ENCODE assay signal across 8 mouse cellular contexts in the genomic region with DNA sequence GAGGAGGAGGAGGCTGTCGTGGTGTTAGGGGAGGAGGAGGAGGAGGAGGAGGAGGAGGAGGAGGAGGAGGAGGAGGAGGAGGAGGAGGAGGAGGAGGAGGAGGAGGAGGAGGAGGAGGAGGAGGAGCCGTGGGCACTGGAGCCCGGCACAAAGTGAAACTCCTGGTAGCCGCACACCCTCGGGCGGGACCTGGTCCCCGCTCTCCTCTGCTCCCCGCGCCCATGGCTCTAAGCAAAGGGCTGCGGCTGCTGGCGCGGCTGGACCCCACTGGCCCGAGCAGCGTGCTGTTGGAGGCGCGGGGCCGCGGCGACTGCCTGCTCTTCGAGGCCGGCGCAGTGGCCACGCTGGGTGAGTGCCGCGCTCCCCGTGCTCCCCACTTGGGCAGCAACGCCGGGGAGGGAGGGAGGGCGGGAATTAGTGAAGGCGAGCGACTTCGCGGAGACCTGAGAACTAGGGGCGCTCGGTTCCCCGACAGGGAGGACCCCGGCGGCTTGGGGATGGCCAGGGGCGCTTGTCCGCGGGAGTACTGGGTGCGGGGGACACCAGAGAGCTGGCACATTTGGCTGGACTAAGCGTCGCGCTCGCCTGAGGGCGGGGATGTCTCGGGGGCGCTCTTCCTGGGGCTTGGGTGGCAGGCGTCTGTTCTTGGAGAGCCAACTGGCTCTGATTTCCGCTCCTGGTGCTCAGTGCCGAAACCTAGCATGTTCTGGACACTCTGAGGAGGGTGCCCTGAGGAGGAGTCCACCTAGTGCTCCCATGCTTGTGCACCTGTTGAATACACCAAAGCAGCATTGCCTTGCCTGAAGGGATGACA. TPM values are rescaled to one million over a fixed set of nuclear protein-coding genes. Genes with fewer than 3 reads are reported as not detected.
DNase-seq lines count a peak whose midpoint lies in the region; ATAC-seq and TF ChIP-seq lines count a peak whose summit lies in the region.

Gene Synj2 (plus strand): TSS at position 51 of the 814 bp plus-strand sequence.

- no peak within 1 kb of the TSS for H3K27ac ChIP-seq in MEL (ENCODE audit: control insufficient read depth, low read depth, low read length)
- H3K27ac ChIP-seq in bone marrow macrophage, adult 2 months (ENCODE audit: insufficient read depth, low read depth, low read length): peak within 1 kb of the TSS; percentile 15
- H3K27ac ChIP-seq in forebrain, embryonic 14.5 days (ENCODE audit: low read depth, low read length): no peak within 1 kb of the TSS
- H3K27ac ChIP-seq in lung, embryonic 16.5 days (ENCODE audit: low read length): peak within 1 kb of the TSS; percentile 73

- no peak for TF ChIP-seq RAD21 in MEL (IDR thresholded peaks at IDR 0.05; ENCODE audit: low read depth, low read length)

- H3K9me3 ChIP-seq in MEL (replicated peaks; ENCODE audit: insufficient read depth, low read length): no peaks in the 10 kb centered on the region
- H3K9me3 ChIP-seq in forebrain, embryonic 14.5 days (replicated peaks; ENCODE audit: control insufficient read depth, low read length): no peaks in the 10 kb centered on the region
- no peaks in the 10 kb centered on the region for H3K9me3 ChIP-seq in lung, embryonic 16.5 days (ENCODE audit: control insufficient read depth, low read length)

- peaks cover 0 to 17% of the 10 kb centered on the region in 2 experiments; a peak in 2 of 4 replicates for H3K36me3 ChIP-seq in MEL (ENCODE audit: control insufficient read depth in 1 of 2, insufficient read depth in 2 of 2, low read length in 2 of 2)
- H3K36me3 ChIP-seq in forebrain, embryonic 14.5 days (ENCODE audit: control insufficient read depth, insufficient read depth, low read length): no peaks in the 10 kb centered on the region
- H3K36me3 ChIP-seq in lung, embryonic 16.5 days (ENCODE audit: control insufficient read depth, insufficient read depth, low read length): no peaks in the 10 kb centered on the region

- H3K4me2 ChIP-seq in forebrain, embryonic 14.5 days (ENCODE audit: low read length): peak within 1 kb of the TSS; percentile 80
- H3K4me2 ChIP-seq in lung, embryonic 16.5 days (ENCODE audit: low read depth, low read length): peak within 1 kb of the TSS; percentile 94

- TF ChIP-seq POLR2A in MEL (IDR thresholded peaks at IDR 0.05; ENCODE audit: control insufficient read depth in 1 of 2, insufficient read depth in 1 of 2, low read depth in 1 of 2, low read length in 2 of 2, poor library complexity in 1 of 2): no peak
- TF ChIP-seq POLR2A in bone marrow macrophage, adult 2 months (IDR thresholded peaks at IDR 0.05; ENCODE audit: borderline replicate concordance, low read depth, low read length): no peak

- 3% methylated on average over 33 of the region's 52 CpGs for WGBS in forebrain, embryonic 14.5 days
- WGBS in lung, embryonic 16.5 days: under 1% methylated on average over 41 of the region's 52 CpGs

- no peaks in the 10 kb centered on the region for H3K27me3 ChIP-seq in MEL (ENCODE audit: control insufficient read depth in 1 of 2, insufficient read depth in 2 of 2, low read length in 2 of 2)
- H3K27me3 ChIP-seq in forebrain, embryonic 14.5 days (replicated peaks; ENCODE audit: control insufficient read depth, insufficient read depth, low read length): peaks cover 28% of the 10 kb centered on the region
- peaks cover 6% of the 10 kb centered on the region for H3K27me3 ChIP-seq in lung, embryonic 16.5 days (ENCODE audit: control insufficient read depth, insufficient read depth, low read depth, low read length)

- H3K79me2 ChIP-seq in MEL (ENCODE audit: control insufficient read depth, insufficient read depth, low read length, poor library complexity): no peaks in the 10 kb centered on the region

- peak; percentile 83 for ATAC-seq in forebrain, embryonic 14.5 days
- ATAC-seq in lung, embryonic 16.5 days (ENCODE audit: low read depth): peak; percentile 73

- no peak for TF ChIP-seq EP300 in MEL (IDR thresholded peaks at IDR 0.05; ENCODE audit: low read depth in 1 of 2, low read length in 2 of 2)

- peak; percentile 70 for DNase-seq in MEL (ENCODE audit: low read depth, low spot score)
- peak; percentile 58 for DNase-seq in forebrain, embryonic 14.5 days (ENCODE audit: low spot score)
- peak; percentile 60 to 79 for DNase-seq in heart, postnatal 36 days
- no peak for DNase-seq in layer of hippocampus, adult 8-10 months (ENCODE audit: low spot score in 2 of 2)
- DNase-seq in ovary, adult 18-20 months (ENCODE audit: low spot score): peak; percentile 48
- peak; percentile 73 for DNase-seq in yolk sac, embryonic 10.5 days (ENCODE audit: low spot score)

- intact Hi-C loops in heart, postnatal 36 days (cut with DNase I): loop anchor here (1.0 kb wide), 2 partner anchors 34 to 78 kb away; no protein-coding TSS in a partner anchor

- H3K4me3 ChIP-seq in MEL (ENCODE audit: control insufficient read depth in 1 of 2, insufficient read depth in 1 of 2, low read depth in 2 of 2, low read length in 2 of 2): peak within 1 kb of the TSS; percentile 86 to 97
- H3K4me3 ChIP-seq in bone marrow macrophage, adult 2 months (ENCODE audit: insufficient read depth, low read length): peak within 1 kb of the TSS; percentile 96
- peak within 1 kb of the TSS; percentile 43 for H3K4me3 ChIP-seq in forebrain, embryonic 14.5 days (ENCODE audit: low read depth, low read length)
- peak within 1 kb of the TSS; percentile 79 for H3K4me3 ChIP-seq in lung, embryonic 16.5 days (ENCODE audit: low read length)

- peak within 1 kb of the TSS; percentile 87 for H3K9ac ChIP-seq in MEL (ENCODE audit: control insufficient read depth, low read depth, low read length, poor library complexity, severe bottlenecking)
- H3K9ac ChIP-seq in forebrain, embryonic 14.5 days (ENCODE audit: low read length): peak within 1 kb of the TSS; percentile 56
- H3K9ac ChIP-seq in lung, embryonic 16.5 days (ENCODE audit: low read length): peak within 1 kb of the TSS; percentile 84

- H3K4me1 ChIP-seq in MEL (ENCODE audit: control insufficient read depth in 1 of 2, insufficient read depth in 2 of 2, low read length in 2 of 2): peaks cover 10 to 15% of the 10 kb centered on the region in 2 experiments
- peaks cover 20% of the 10 kb centered on the region for H3K4me1 ChIP-seq in bone marrow macrophage, adult 2 months (ENCODE audit: control insufficient read depth, insufficient read depth, low read length)
- H3K4me1 ChIP-seq in forebrain, embryonic 14.5 days (ENCODE audit: control insufficient read depth, insufficient read depth, low read length): no peaks in the 10 kb centered on the region
- H3K4me1 ChIP-seq in lung, embryonic 16.5 days (replicated peaks; ENCODE audit: control insufficient read depth, insufficient read depth, low read length): peaks cover 13% of the 10 kb centered on the region; the same call in 1 of the 2 replicates

- no peak for TF ChIP-seq CTCF in MEL (IDR thresholded peaks at IDR 0.05 in 2 of 3, conservative IDR thresholded peaks at IDR 0.05 in 1 of 3; ENCODE audit: control insufficient read depth in 1 of 3, insufficient read depth in 1 of 3, low read depth in 2 of 3, low read length in 3 of 3, poor library complexity in 1 of 3, severe bottlenecking in 1 of 3)
- no peak for TF ChIP-seq CTCF in bone marrow macrophage, adult 2 months (IDR thresholded peaks at IDR 0.05; ENCODE audit: low read depth, low read length)

TF ChIP-seq in MEL, 35 proteins besides CTCF, POLR2A, EP300 and RAD21:
- no peak for TF ChIP-seq MAFK (IDR thresholded peaks at IDR 0.05; ENCODE audit: borderline replicate concordance, low read depth, low read length)
- TF ChIP-seq NELFE (IDR thresholded peaks at IDR 0.05; ENCODE audit: low read depth, low read length): peak; percentile 13; the same call in 1 of the 2 replicates

RNA-seq across cellular contexts. Expression of gene Synj2, which starts in this region (rescaled TPM):
- total RNA-seq in MEL (2012; rRNA removed): 1.2 and 1.8 TPM in 2 replicates
- 1 to 10 TPM in 1 of 2 experiments, not detected in 1; 2.5 TPM for polyA plus RNA-seq in MEL (2012; ENCODE audit: insufficient read depth in 1 of 2, insufficient read length in 2 of 2, low read depth in 1 of 2, low replicate concordance in 2 of 2, missing spikeins in 1 of 2)
- polyA plus RNA-seq in bone marrow macrophage, adult 2 months (2012; ENCODE audit: insufficient read depth, insufficient read length, missing spikeins): 9.7 and 11.2 TPM in 2 replicates
- 0.72 and 0.90 TPM in 2 replicates for polyA plus RNA-seq in forebrain, embryonic 14.5 days (2014; fragmentation: Nextera tagmentation; extraction: Ambion mirVana)
- 10 to 100 TPM; 55.5 to 57.9 TPM for total RNA-seq in heart, postnatal 36 days (2021)
- total RNA-seq in layer of hippocampus, adult 8-10 months (2022): 10 to 100 TPM; 61.3 to 82.7 (median 71.8) TPM
- polyA plus RNA-seq in lung, embryonic 16.5 days (2015; fragmentation: Nextera tagmentation; extraction: Ambion mirVana): 2.5 and 3.2 TPM in 2 replicates

Comparison
In these comparisons a context has a peak if more than half of its experiments do, and no peak if none do; other contexts are left out.
1. RNA of gene Synj2 (total RNA-seq): 61.3 to 82.7 TPM in layer of hippocampus, adult 8-10 months and 55.5 to 57.9 TPM in heart, postnatal 36 days; 1.2 to 1.8 TPM in MEL; every median in the first group is over 10 times any median in the second.
2. Peak in DNase-seq, ATAC-seq, H3K4me3 ChIP-seq, H3K9ac ChIP-seq and H3K4me2 ChIP-seq in forebrain, embryonic 14.5 days; RNA of the gene not detected or under 1 TPM.
3. DNase-seq: peak in MEL (single experiment), heart, postnatal 36 days (2 of 2), ovary, adult 18-20 months (single experiment) and yolk sac, embryonic 10.5 days (single experiment); none in layer of hippocampus, adult 8-10 months (0 of 2).
4. H3K27ac ChIP-seq: peak in bone marrow macrophage, adult 2 months (single experiment) and lung, embryonic 16.5 days (single experiment); none in MEL (single experiment) and forebrain, embryonic 14.5 days (single experiment).
5. H3K4me3 ChIP-seq: peak in every context shown above with its lines; median percentile 96 in bone marrow macrophage, adult 2 months; 92 in MEL; 79 in lung, embryonic 16.5 days; 43 in forebrain, embryonic 14.5 days.
6. Peak in every context shown above with its lines, with median percentiles within 50 percentile points of each other: H3K9ac ChIP-seq.